Mouse (Mus musculus): ENCODE measurements around the gene Gnat1. TPM values are rescaled to one million over a fixed set of nuclear protein-coding genes. Genes with fewer than 3 reads are reported as not detected.

Gene Gnat1
- polyA plus RNA-seq, 1 experiment from 2014 or later, result 1.9 TPM

DNA sequence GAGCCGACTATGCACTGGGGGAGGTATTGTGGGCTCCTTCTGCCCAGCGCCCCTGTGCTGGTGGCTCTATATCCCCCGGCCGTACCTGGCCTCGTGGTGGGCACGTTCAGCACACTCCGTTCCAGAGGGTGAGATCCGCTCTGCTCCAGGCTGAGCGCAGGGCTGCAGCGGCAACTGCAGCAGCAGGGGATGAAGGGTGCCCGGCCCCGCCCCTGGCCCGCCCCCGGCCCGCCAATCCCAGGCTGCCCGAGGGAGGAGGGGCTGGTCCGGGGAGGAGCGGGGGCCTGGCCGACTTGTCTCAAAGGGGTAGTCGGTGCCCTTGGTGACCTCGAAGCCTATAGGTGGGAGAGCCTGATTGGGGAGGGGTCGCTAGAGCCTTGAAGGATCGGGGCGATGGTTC is 12.3 kb downstream of the Gnat1 start:
- no peaks in the 10 kb centered on the region for H3K9me3 ChIP-seq
- no peaks in the 10 kb centered on the region for H3K36me3 ChIP-seq
- H3K4me2 ChIP-seq, result peak overlapping the region; percentile 92
- peaks cover 16% of the 10 kb centered on the region for H3K4me1 ChIP-seq
- peak overlapping the region; percentile 46 for H3K4me3 ChIP-seq (replicated peaks)
- under 1% methylated on average over 24 of the region's 24 CpGs for WGBS
- H3K9ac ChIP-seq, result peak overlapping the region; percentile 47
- ATAC-seq (ENCODE audit: insufficient read depth, low FRiP score, low read depth), result peak; percentile 88
- H3K27me3 ChIP-seq (replicated peaks), result peaks cover 14% of the 10 kb centered on the region
- H3K27ac ChIP-seq, result no peak overlapping the region

DNA sequence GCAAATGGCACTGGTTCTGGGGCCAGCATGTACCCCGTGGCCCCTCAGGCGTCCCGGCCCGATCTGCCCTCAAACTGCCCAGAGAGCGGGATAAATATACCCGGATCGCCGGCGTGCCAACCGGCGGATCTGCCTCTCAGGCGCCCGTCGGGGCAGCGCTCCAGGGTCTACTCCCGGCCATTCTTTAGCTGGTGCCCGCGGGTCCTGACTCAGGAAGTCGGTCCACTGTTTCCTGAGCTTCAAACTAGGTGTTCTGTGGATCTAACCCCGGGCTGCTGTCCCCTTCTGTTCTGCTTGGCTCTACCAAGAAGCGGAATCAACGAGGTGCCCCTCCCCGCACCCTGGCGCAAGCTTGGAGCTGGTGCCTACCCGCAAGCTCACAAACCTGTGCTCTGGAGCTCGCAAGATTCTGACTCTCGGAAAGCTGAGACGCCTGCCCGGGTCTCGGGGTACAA is 12.7 kb downstream of the Gnat1 start:
- ATAC-seq (ENCODE audit: insufficient read depth, low FRiP score, low read depth), result no peak
- WGBS, result under 1% methylated on average over 30 of the region's 30 CpGs
- H3K9ac ChIP-seq, result peak overlapping the region; percentile 47
- peak overlapping the region; percentile 46 for H3K4me3 ChIP-seq (replicated peaks)
- H3K9me3 ChIP-seq, result no peaks in the 10 kb centered on the region
- peak overlapping the region; percentile 92 for H3K4me2 ChIP-seq
- no peak overlapping the region for H3K27ac ChIP-seq
- no peaks in the 10 kb centered on the region for H3K36me3 ChIP-seq
- peaks cover 16% of the 10 kb centered on the region for H3K4me1 ChIP-seq
- H3K27me3 ChIP-seq (replicated peaks), result peaks cover 14% of the 10 kb centered on the region

DNA sequence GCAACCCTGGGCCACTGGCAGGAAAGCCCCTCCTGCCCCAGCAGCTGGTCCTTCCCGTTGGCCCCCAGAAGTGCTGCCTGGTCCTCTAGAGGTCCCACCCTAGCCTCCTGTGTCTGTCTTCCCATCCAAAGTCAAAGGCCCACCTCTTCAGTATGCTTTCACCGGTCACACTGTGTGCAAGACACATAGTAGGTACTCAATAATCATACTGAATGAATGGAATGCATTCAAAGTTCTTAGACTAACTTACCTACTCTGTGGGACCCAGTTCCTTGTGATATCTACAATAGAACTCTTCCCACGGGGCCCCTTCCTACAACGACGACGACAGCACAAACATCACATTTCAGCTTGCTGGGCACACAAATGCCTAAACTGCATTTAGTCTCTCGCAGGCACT is 14.2 kb downstream of the Gnat1 start:
- ATAC-seq (ENCODE audit: insufficient read depth, low FRiP score, low read depth), result no peak
- H3K4me1 ChIP-seq, result peaks cover 18% of the 10 kb centered on the region
- no peak overlapping the region for H3K9ac ChIP-seq
- 0 out of 2 replicates have a peak overlapping the region, but pooled peaks have one; percentile 1 for H3K4me2 ChIP-seq
- 0 out of 2 replicates have a peak overlapping the region, but pooled peaks have one; percentile 46 for H3K4me3 ChIP-seq (replicated peaks)
- WGBS, result 78% methylated on average over 7 of the region's 7 CpGs
- H3K36me3 ChIP-seq, result no peaks in the 10 kb centered on the region
- no peaks in the 10 kb centered on the region for H3K9me3 ChIP-seq
- H3K27me3 ChIP-seq (replicated peaks), result peaks cover 14% of the 10 kb centered on the region
- no peak overlapping the region for H3K27ac ChIP-seq

DNA sequence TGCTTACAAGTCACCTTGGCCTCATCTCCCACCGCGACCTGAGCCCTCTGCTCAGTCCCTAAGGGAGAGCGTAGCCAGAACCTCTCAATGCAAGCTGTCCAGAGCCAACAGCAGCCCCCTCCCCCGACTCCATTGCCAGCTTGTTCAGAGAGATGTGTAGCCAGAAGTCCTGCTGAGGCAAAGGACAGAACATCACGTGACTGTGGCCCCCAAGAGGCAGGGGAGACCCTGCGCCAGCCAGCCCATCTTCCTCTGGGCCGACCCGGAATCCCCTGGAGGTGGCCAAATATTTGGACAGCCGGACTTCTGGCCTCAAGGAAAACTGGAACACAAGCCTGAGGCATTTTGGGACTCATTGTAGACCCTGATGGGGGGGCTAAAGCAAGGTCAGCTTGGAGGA is 16.0 kb downstream of the Gnat1 start:
- H3K27me3 ChIP-seq (replicated peaks), result peaks cover 14% of the 10 kb centered on the region
- no peaks in the 10 kb centered on the region for H3K9me3 ChIP-seq
- ATAC-seq (ENCODE audit: insufficient read depth, low FRiP score, low read depth), result no peak
- 65% methylated on average over 9 of the region's 9 CpGs for WGBS
- H3K27ac ChIP-seq, result no peak overlapping the region
- no peak overlapping the region for H3K9ac ChIP-seq
- H3K36me3 ChIP-seq, result no peaks in the 10 kb centered on the region
- no peak overlapping the region for H3K4me2 ChIP-seq
- no peak overlapping the region for H3K4me3 ChIP-seq (replicated peaks)
- H3K4me1 ChIP-seq, result peaks cover 18% of the 10 kb centered on the region

DNA sequence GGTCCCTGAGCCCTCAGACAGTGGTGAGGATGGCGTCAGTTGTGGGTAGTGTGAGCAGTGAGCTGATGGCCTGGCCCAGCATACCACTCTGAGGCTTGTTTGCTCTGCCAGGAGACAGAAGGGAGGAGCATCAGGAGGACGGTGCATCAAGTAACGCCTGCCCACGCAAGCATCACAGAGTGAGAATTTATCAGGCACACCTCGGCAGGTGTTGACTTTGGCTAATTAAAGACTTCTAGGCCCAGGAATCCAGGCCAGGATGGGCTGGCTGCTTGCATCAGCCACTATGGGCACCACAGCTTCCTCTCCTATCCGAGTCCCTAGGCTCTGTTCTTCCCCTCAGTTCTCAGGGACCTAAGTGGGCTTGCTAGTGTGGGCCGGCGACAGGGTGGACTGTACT is 17.2 kb downstream of the Gnat1 start:
- ATAC-seq (ENCODE audit: insufficient read depth, low FRiP score, low read depth), result no peak
- Histone ChIP-seq H3K27me3 (replicated peaks) (peaks cover 14% of the 10 kb centered on the region), H3K36me3 (no peaks in the 10 kb centered on the region), H3K4me2 (no peak overlapping the region), H3K4me3 (replicated peaks) (no peak overlapping the region), H3K4me1 (peaks cover 16% of the 10 kb centered on the region), H3K9me3 (no peaks in the 10 kb centered on the region), H3K9ac (no peak overlapping the region), H3K27ac (no peak overlapping the region)
- 68% methylated on average over 8 of the region's 8 CpGs for WGBS

DNA sequence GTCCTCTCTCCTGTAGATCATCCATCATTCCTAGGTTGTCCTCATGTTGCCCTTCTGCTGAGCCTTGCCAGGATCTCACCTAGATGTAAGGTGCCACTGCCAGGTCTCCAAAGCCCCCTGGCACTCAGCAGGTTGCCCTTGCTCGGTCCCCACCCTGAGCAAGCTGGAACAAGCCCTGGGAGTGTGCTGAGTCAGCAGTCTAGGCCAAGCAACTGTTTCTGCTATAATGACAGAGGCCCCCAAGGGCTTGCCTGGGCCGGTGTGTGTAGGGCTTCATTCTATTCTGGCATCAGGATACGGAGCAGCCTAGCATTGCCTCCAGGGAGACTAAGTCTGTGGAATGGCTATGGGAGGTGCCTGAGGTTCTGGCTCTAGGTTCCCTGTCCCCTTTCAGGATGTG is 18.7 kb downstream of the Gnat1 start:
- H3K4me3 ChIP-seq (replicated peaks), result no peak overlapping the region
- H3K27me3 ChIP-seq (replicated peaks), result peaks cover 6% of the 10 kb centered on the region
- H3K9me3 ChIP-seq, result no peaks in the 10 kb centered on the region
- H3K4me1 ChIP-seq, result peaks cover 3% of the 10 kb centered on the region; the same call in 1 of the 2 replicates
- 0 out of 2 replicates have a peak overlapping the region, but pooled peaks have one; percentile 32 for H3K27ac ChIP-seq
- no peak overlapping the region for H3K4me2 ChIP-seq
- WGBS, result 57% methylated on average over 3 of the region's 3 CpGs
- ATAC-seq (ENCODE audit: insufficient read depth, low FRiP score, low read depth), result no peak; the same call in 1 of the 2 replicates
- no peak overlapping the region for H3K9ac ChIP-seq
- no peaks in the 10 kb centered on the region for H3K36me3 ChIP-seq

DNA sequence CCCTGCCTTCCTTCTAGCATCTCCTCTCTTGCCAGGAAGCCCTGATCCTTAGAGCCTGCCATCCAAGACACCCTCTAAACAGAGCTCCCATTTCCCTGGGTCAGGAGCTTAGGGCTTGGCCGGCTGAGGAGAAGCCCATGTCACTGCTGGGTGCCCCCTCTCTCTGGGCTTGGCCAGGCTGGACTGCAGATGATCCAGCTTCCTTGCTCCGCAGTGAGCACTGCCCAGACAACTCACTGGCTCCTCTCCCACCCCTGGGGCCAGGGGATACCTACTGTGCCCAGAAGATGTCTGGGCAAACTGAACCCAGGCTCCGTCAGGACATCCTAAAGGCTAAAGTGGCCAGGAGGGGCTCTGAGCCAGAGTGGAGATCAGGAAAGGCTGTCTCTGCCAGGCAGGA is 19.6 kb downstream of the Gnat1 start:
- no peak for ATAC-seq (ENCODE audit: insufficient read depth, low FRiP score, low read depth)
- Histone ChIP-seq H3K9ac (no peak overlapping the region), H3K27ac (peak overlapping the region; percentile 32), H3K9me3 (no peaks in the 10 kb centered on the region), H3K36me3 (no peaks in the 10 kb centered on the region), H3K4me3 (replicated peaks) (no peak overlapping the region), H3K4me1 (0 out of 2 replicates have a peak, but pooled peaks cover 3% of the 10 kb centered on the region), H3K27me3 (replicated peaks) (no peaks in the 10 kb centered on the region), H3K4me2 (no peak overlapping the region)
- WGBS, result 87% methylated on average over 3 of the region's 3 CpGs

DNA sequence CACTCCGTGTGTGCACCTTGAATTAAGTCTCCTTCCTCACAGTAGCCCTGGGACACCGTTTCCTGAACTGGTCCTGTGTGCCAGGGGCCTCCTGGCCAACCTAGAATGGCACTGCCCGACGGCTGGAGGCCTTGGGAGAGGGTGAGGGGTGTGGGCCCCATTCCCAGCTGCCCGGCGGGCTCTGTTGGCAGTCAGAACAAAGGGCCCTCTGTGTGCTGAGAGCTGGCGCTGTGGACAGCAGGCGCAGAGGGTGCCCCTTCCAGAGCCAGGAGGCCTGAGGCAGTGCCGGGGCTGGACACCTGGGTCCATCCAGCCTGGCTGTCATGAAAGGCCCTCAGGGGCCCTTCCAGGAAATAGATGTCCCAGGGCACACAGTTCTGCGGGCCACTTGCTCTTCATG is 20.0 kb downstream of the Gnat1 start:
- Histone ChIP-seq H3K4me3 (replicated peaks) (no peak overlapping the region), H3K4me1 (0 out of 2 replicates have a peak, but pooled peaks cover 3% of the 10 kb centered on the region), H3K4me2 (no peak overlapping the region), H3K36me3 (no peaks in the 10 kb centered on the region), H3K27ac (peak overlapping the region; percentile 26; the same call in 1 of the 2 replicates), H3K9ac (no peak overlapping the region), H3K9me3 (no peaks in the 10 kb centered on the region), H3K27me3 (replicated peaks) (no peaks in the 10 kb centered on the region)
- 70% methylated on average over 10 of the region's 10 CpGs for WGBS
- no peak; the same call in 1 of the 2 replicates for ATAC-seq (ENCODE audit: insufficient read depth, low FRiP score, low read depth)

DNA sequence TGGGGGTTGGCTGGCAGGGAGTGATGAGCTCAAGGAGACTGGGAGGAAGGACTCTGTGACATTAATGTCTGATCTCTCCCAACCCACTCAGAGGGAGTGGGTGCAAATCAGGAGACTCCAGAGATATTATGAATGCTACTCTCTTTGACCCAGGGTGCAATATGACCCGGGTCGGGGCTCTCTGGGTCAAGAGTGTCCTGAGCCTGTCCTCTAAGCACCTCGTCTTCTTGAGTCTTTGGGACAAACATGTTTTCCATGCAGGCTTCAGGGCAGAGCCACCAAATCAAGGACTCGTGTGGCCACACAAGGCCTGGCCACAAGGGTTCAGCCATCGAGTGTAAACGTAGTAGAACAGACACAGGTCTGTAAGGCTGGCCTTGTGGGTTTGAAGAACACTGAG is 21.4 kb downstream of the Gnat1 start:
- no peak overlapping the region for H3K4me3 ChIP-seq (replicated peaks)
- H3K9ac ChIP-seq, result no peak overlapping the region
- H3K4me1 ChIP-seq, result 0 out of 2 replicates have a peak, but pooled peaks cover 3% of the 10 kb centered on the region
- no peaks in the 10 kb centered on the region for H3K36me3 ChIP-seq
- WGBS, result 85% methylated on average over 6 of the region's 6 CpGs
- H3K9me3 ChIP-seq, result no peaks in the 10 kb centered on the region
- no peaks in the 10 kb centered on the region for H3K27me3 ChIP-seq (replicated peaks)
- H3K27ac ChIP-seq, result no peak overlapping the region
- H3K4me2 ChIP-seq, result no peak overlapping the region
- no peak for ATAC-seq (ENCODE audit: insufficient read depth, low FRiP score, low read depth)

DNA sequence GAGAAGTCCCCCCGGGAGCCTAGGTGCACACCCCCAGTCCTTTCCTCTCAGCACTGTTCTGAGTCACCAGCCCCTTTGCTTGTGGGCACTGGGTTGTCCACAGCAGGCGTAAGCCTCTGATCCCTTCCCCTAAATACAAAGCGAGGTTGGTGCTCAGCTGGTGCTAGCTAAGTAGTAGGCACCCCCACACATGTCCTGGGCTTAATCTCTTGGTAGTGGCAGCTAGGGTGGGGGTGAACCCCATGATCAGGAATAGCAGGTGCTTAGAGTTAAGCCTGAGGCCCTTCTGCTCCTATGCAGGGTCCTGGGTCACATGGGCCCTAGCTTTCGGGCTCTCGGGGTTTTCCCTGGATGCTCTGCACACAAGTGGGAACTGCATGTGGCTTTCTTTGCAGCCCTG is 22.4 kb downstream of the Gnat1 start:
- no peak for ATAC-seq (ENCODE audit: insufficient read depth, low FRiP score, low read depth)
- no peak overlapping the region for H3K27ac ChIP-seq
- WGBS, result 89% methylated on average over 5 of the region's 5 CpGs

DNA sequence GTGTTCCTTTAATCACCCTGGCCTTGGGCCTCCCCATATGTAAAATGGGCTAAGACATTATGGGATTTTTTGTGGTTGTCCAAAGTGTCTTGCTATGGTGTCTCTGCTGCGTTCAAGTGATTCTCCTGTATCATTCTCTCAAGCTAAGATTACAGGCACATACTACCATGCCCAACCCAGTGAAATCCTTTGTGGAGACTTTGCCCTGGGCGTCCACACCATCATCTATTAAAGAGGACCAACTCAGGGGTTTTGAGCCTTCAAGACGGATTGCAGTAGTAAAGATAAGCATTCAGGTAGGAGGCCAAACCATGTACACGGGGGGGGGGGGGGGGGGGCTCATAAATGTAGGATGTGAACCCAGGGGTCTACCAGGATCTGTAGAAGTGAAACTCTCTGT is 24.9 kb downstream of the Gnat1 start:
- H3K27ac ChIP-seq, result no peak overlapping the region
- WGBS, result 72% methylated on average over 4 of the region's 4 CpGs

More for the DNA sequence above, 22.4 kb downstream of the Gnat1 start:
- Histone ChIP-seq H3K4me1 (0 out of 2 replicates have a peak, but pooled peaks cover 3% of the 10 kb centered on the region), H3K9ac (no peak overlapping the region), H3K4me2 (no peak overlapping the region), H3K9me3 (no peaks in the 10 kb centered on the region), H3K36me3 (no peaks in the 10 kb centered on the region), H3K27me3 (replicated peaks) (no peaks in the 10 kb centered on the region), H3K4me3 (replicated peaks) (no peak overlapping the region)

DNA sequence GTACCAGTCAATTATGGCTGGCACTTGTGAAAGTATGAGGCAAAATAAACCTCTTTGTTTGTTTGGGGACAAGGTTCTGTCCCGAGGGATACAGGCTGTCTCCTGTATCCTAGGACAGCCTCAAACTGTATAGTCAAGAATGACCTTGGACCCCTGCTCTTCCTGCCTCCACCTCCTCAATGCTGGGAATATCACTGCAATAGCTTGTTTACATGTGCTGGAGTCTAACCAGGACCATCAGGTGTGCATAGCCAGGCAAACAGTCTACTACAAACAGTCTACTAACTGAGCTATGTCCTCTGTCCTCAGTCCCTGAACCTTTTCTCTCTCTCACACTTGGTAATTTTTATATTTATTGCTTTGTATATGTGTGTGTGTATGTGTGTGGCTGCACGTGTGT is 26.0 kb downstream of the Gnat1 start:
- H3K36me3 ChIP-seq, result no peaks in the 10 kb centered on the region
- no peak overlapping the region for H3K4me3 ChIP-seq (replicated peaks)
- no peak overlapping the region for H3K4me2 ChIP-seq
- 74% methylated on average over 2 of the region's 2 CpGs for WGBS
- H3K27ac ChIP-seq, result no peak overlapping the region
- no peak for ATAC-seq (ENCODE audit: insufficient read depth, low FRiP score, low read depth)
- H3K9me3 ChIP-seq, result no peaks in the 10 kb centered on the region
- peaks cover 7% of the 10 kb centered on the region; the same call in 1 of the 2 replicates for H3K4me1 ChIP-seq
- H3K9ac ChIP-seq, result no peak overlapping the region
- no peaks in the 10 kb centered on the region for H3K27me3 ChIP-seq (replicated peaks)

More for the DNA sequence above, 24.9 kb downstream of the Gnat1 start:
- no peaks in the 10 kb centered on the region for H3K36me3 ChIP-seq
- no peaks in the 10 kb centered on the region for H3K27me3 ChIP-seq (replicated peaks)
- ATAC-seq (ENCODE audit: insufficient read depth, low FRiP score, low read depth), result no peak
- H3K4me1 ChIP-seq, result peaks cover 7% of the 10 kb centered on the region; the same call in 1 of the 2 replicates
- H3K4me2 ChIP-seq, result no peak overlapping the region
- no peaks in the 10 kb centered on the region for H3K9me3 ChIP-seq
- H3K9ac ChIP-seq, result no peak overlapping the region
- no peak overlapping the region for H3K4me3 ChIP-seq (replicated peaks)

Data from stomach, embryonic 15.5 days (tissue).